Mouse (Mus musculus) Patski (cell line): ENCODE results near the gene Rrp7a. TPM values are rescaled to one million over a fixed set of nuclear protein-coding genes. Genes with fewer than 3 reads are reported as not detected.

ENCODE experiments used
- ATAC-seq: fragments of 100-300 bp; one replicate; pipeline ENCODE4 v1.8.0; 2021
- CTCF ChIA-PET: fragments of 350-600 bp; sonication (Branson Sonifier 250); formaldehyde crosslinking; loops from one replicate; lab custom pipeline; 2022; ENCODE audit warnings: inconsistent platforms; lab: Charles Lee
- POLR2A ChIA-PET: fragments of 350-600 bp; sonication (Branson Sonifier 250); formaldehyde crosslinking; loops from one replicate; lab custom pipeline; 2022; ENCODE audit warnings: antibody characterized with exemption, inconsistent platforms; lab: Charles Lee
- DNase-seq: peaks from one replicate; pipeline ENCODE4 v3.0.0-alpha.2; 2011; ENCODE audit warnings: low read depth, low spot score
- H3K27me3 ChIP-seq: fragments of 371-371 bp; one replicate; pipeline ENCODE4 v1.5.1; 2021
- CTCF ChIP-seq: fragments of 100-300 bp; IDR thresholded peaks from one replicate; pipeline ENCODE4 v1.5.1; 2021
- in situ Hi-C: fragments of 300-500 bp; cut with MboI; formaldehyde crosslinking; loops from 3 replicates; pipeline ENCODE4 v1.11.1; 2018; ENCODE audit warnings: low pct_unique_long_range_greater_than_20kb, mixed read lengths
- polyA plus RNA-seq: library from polyadenylated mRNA; unstranded; gene quantifications from one replicate; pipeline ENCODE4 v1.2.3, GENCODE M21; 2021

Gene Rrp7a
- polyA plus RNA-seq, 1 experiment from 2014 or later, result 90.6 TPM

DNA sequence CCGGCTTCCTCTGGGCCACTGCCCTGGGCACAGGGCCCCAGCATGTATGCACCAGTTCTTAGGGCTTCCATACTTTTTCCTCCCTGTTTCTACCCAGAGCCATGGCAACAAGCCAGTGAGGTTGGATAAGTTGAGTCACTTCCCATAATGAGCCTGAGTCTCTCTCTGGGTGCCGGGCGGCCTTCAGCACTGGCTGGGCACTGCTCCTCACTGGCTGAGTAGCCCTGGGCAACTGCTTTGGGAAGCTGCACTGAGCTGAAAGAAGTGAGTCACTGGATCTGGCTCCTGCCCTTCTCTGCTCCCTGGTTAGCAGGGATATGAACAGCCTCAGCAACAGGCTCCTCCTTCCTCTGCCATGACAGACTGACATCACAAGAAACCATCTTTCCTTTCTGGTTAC lies 44.0 kb upstream of the Rrp7a start:
- DNase-seq, result peak; percentile 92
- H3K27me3 ChIP-seq, result no peaks in the 10 kb centered on the region
- peak; percentile 98 for ATAC-seq
- ChIA-PET POLR2A (interaction anchor here (0.7 to 0.9 kb wide), 2 partner anchors 18 to 401 kb away, joined by 3 read pairs; partner anchors contain the start of gene Poldip3), CTCF (interaction anchor here (3.0 to 4.0 kb wide), 2 partner anchors 9 to 21 kb away, joined by 10 to 18 read pairs; no protein-coding TSS in a partner anchor)
- in situ Hi-C loops, result no loop called here
- no peak for TF ChIP-seq CTCF

DNA sequence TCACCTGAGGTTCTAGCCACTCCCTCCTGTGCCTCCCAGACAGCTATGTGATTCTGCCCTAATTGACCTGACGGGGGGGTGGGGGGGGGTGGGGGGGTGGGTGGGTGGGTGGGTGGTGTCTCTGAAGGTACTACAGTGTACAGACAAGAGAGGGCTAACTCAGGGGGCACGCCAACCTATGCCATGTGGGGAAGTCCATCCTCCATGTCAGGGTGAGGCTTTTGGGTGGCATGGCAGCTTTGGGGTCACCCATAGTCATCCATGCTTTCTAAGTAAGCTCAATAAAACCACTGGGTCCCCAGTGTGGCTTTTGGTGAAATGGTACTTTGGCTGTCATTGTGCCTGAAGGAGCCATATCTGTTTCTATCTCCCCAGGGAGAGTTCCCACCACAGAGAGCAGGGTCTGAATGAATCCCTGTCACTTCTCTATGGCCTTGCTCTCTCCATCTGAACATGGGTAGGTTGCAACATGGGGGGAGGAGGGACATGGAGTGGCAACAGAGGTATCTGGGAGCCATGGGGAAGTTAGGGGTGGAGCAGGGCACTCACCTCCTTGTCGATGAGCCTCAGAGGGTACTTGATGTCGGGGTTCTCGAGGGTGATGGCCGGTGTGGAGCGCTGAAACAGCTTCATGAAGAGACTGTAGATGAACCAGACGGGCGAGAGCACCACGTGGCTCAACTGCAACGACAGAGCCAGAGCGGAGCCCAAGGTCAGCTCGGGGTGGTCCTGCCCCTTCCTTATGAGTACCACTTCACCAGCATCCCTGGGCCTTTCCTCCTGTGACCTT lies 43.1 kb upstream of the Rrp7a start:
- DNase-seq (no peak), ATAC-seq (no peak)
- no peak for TF ChIP-seq CTCF
- POLR2A ChIA-PET, result interaction anchor here (1.3 kb wide), 1 partner anchor 10 kb away, joined by 5 read pairs; no protein-coding TSS in a partner anchor
- in situ Hi-C loops, result no loop called here
- CTCF ChIA-PET, result interaction anchor here (3.0 to 4.0 kb wide), 2 partner anchors 8 to 22 kb away, joined by 10 to 18 read pairs; no protein-coding TSS in a partner anchor
- no peaks in the 10 kb centered on the region for H3K27me3 ChIP-seq

- DNase-seq (no peak), ATAC-seq (no peak)
- TF ChIP-seq CTCF, result no peak
- in situ Hi-C loops, result no loop called here
- CTCF ChIA-PET, result interaction anchor here (4.0 kb wide), 1 partner anchor 7 kb away, joined by 18 read pairs; no protein-coding TSS in a partner anchor
- POLR2A ChIA-PET, result interaction anchor here (1.3 kb wide), 1 partner anchor 9 kb away, joined by 5 read pairs; no protein-coding TSS in a partner anchor
- H3K27me3 ChIP-seq, result no peaks in the 10 kb centered on the region
Measured at GRCm38 (mm10) chr15:83164971-83165471, 42.4 kb upstream of the Rrp7a start.

GRCm38 (mm10) chr15:83162818-83163485 lies 40.4 kb upstream of the Rrp7a start:
- ATAC-seq, result no peak
- ChIA-PET POLR2A (no interaction called here), CTCF (interaction anchor here (1.5 kb wide), 1 partner anchor 11 kb away, joined by 4 read pairs; no protein-coding TSS in a partner anchor)
- H3K27me3 ChIP-seq, result no peaks in the 10 kb centered on the region
- in situ Hi-C loops, result no loop called here
- TF ChIP-seq CTCF, result no peak
- no peak for DNase-seq

GRCm38 (mm10) chr15:83162001-83162400 lies 39.4 kb upstream of the Rrp7a start:
- no peaks in the 10 kb centered on the region for H3K27me3 ChIP-seq
- ChIA-PET POLR2A (no interaction called here), CTCF (interaction anchor here (1.5 kb wide), 1 partner anchor 10 kb away, joined by 4 read pairs; no protein-coding TSS in a partner anchor)
- DNase-seq (no peak), ATAC-seq (no peak)
- in situ Hi-C loops, result no loop called here
- no peak for TF ChIP-seq CTCF

GRCm38 (mm10) chr15:83161062-83161748 lies 38.6 kb upstream of the Rrp7a start:
- ATAC-seq (no peak), DNase-seq (no peak)
- CTCF ChIA-PET, result no interaction called here
- H3K27me3 ChIP-seq, result no peaks in the 10 kb centered on the region
- TF ChIP-seq CTCF, result no peak
- POLR2A ChIA-PET, result no interaction called here
- in situ Hi-C loops, result no loop called here

DNA sequence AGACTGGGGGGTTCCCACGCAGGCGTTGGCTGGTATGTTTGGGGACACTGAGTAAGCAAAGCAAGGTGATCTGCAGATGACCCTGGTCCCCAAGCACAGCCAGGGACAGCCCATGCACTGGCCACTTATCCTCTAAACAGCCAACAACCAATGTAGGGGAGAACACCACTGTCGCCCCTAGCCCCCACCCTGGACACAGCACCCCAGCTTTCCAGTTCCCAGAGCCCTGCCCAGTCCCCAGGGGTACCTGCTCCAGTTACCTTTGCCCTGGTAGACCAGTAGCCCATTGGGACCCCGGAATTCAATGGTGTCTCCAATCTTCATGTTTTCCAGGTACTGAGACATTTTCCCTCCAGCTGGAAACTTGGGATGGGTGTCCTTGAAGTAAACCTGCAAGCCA lies 38.0 kb upstream of the Rrp7a start:
- DNase-seq, result no peak
- in situ Hi-C loops, result no loop called here
- ChIA-PET CTCF (no interaction called here), POLR2A (no interaction called here)
- no peaks in the 10 kb centered on the region for H3K27me3 ChIP-seq
- no peak for ATAC-seq
- no peak for TF ChIP-seq CTCF

GRCm38 (mm10) chr15:83159823-83160222 lies 37.2 kb upstream of the Rrp7a start:
- no peak for DNase-seq
- in situ Hi-C loops, result no loop called here
- CTCF ChIA-PET, result no interaction called here
- POLR2A ChIA-PET, result interaction anchor here (0.6 kb wide), 1 partner anchor 9 kb away, joined by 4 read pairs; no protein-coding TSS in a partner anchor
- no peak for ATAC-seq
- TF ChIP-seq CTCF, result no peak
- H3K27me3 ChIP-seq, result no peaks in the 10 kb centered on the region

DNA sequence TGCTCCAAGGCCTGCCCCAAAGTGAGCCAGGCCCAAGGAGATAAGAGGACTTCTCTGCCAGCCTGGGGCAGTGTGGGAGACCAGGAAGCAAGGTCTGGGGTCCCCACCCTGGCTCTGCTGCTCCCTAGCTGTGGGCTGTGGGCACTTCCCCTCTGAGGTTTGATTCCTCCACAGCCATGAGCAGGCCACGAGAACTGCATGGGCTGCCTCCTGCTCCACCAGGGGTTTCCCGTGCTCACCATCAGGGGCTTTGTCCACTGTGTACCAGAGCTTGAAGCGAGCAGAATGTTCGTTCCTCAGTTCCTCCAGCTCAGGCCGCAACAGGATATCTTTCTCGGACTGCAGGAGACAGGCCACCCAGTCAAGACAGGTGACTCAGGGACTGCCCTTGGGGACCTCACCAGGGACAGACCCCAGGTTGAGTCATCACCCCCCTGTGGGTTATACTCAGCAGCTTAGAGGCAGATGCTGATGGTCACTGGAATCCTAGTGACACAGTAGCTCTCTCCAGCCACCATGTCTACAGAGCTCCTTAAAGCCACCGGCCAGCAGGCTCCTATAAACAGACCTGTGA lies 36.1 kb upstream of the Rrp7a start:
- no peak for DNase-seq
- CTCF ChIA-PET, result interaction anchor here (2.6 kb wide), 1 partner anchor 8 kb away, joined by 18 read pairs; no protein-coding TSS in a partner anchor
- in situ Hi-C loops, result no loop called here

More for the DNA sequence above, 36.1 kb upstream of the Rrp7a start:
- ATAC-seq, result no peak
- POLR2A ChIA-PET, result no interaction called here
- no peaks in the 10 kb centered on the region for H3K27me3 ChIP-seq
- no peak for TF ChIP-seq CTCF
